Mouse (Mus musculus) forelimb bud, embryonic 11.5 days (tissue): ENCODE results near the gene Bhlhe40.

Experiments used
- DNase-seq: peaks from one replicate; pipeline ENCODE4 v3.0.0-alpha.2; 2012; ENCODE audit warnings: low read depth, low spot score

The Bhlhe40 gene

GRCm38 (mm10) chr6:108660206-108660877, at the start of gene Bhlhe40:
Bhlhe40 (plus strand) TSS chr6:108660629.
- no peak for DNase-seq

- no peak for DNase-seq
Observed at GRCm38 (mm10) chr6:108611663-108612062, 48.8 kb upstream of the Bhlhe40 start.

GRCm38 (mm10) chr6:108618025-108618424, 42.4 kb upstream of the Bhlhe40 start:
- DNase-seq: no peak

- no peak for DNase-seq
Observed at GRCm38 (mm10) chr6:108623028-108623565, 37.3 kb upstream of the Bhlhe40 start.

- DNase-seq: no peak
Observed at GRCm38 (mm10) chr6:108624915-108625314, 35.5 kb upstream of the Bhlhe40 start.

- DNase-seq: no peak
Observed at GRCm38 (mm10) chr6:108630701-108631100, 29.7 kb upstream of the Bhlhe40 start.

GRCm38 (mm10) chr6:108638157-108638833, 22.1 kb upstream of the Bhlhe40 start:
- DNase-seq: no peak

GRCm38 (mm10) chr6:108642020-108642419, 18.4 kb upstream of the Bhlhe40 start:
- no peak for DNase-seq

- no peak for DNase-seq
Observed at GRCm38 (mm10) chr6:108643035-108643434, 17.4 kb upstream of the Bhlhe40 start.

GRCm38 (mm10) chr6:108644311-108644710, 16.1 kb upstream of the Bhlhe40 start:
- DNase-seq: no peak

GRCm38 (mm10) chr6:108647094-108647493, 13.3 kb upstream of the Bhlhe40 start:
- no peak for DNase-seq

GRCm38 (mm10) chr6:108648072-108648471, 12.4 kb upstream of the Bhlhe40 start:
- no peak for DNase-seq

- DNase-seq: no peak
Observed at GRCm38 (mm10) chr6:108655861-108656260, 4.6 kb upstream of the Bhlhe40 start.

GRCm38 (mm10) chr6:108658051-108658415, 2.4 kb upstream of the Bhlhe40 start:
- no peak for DNase-seq

GRCm38 (mm10) chr6:108658416-108659201, 1.8 kb upstream of the Bhlhe40 start:
- DNase-seq: no peak

GRCm38 (mm10) chr6:108659221-108659725, 1.2 kb upstream of the Bhlhe40 start:
- DNase-seq: peak; percentile 72

- DNase-seq: no peak
Observed at GRCm38 (mm10) chr6:108659726-108660205, 663 bp upstream of the Bhlhe40 start.

GRCm38 (mm10) chr6:108660878-108661389, 505 bp downstream of the Bhlhe40 start:
- no peak for DNase-seq

GRCm38 (mm10) chr6:108661412-108661811, 983 bp downstream of the Bhlhe40 start:
- DNase-seq: peak; percentile 67

- no peak for DNase-seq
Observed at GRCm38 (mm10) chr6:108661890-108662289, 1.5 kb downstream of the Bhlhe40 start.
